Mouse (Mus musculus) cerebellum, adult 11 months (tissue): Measurements from ENCODE around the gene Vmn2r71.

ENCODE experiments used
- DNase-seq: peaks from one replicate; pipeline ENCODE4 v3.0.0; 2022

The Vmn2r71 gene

DNA sequence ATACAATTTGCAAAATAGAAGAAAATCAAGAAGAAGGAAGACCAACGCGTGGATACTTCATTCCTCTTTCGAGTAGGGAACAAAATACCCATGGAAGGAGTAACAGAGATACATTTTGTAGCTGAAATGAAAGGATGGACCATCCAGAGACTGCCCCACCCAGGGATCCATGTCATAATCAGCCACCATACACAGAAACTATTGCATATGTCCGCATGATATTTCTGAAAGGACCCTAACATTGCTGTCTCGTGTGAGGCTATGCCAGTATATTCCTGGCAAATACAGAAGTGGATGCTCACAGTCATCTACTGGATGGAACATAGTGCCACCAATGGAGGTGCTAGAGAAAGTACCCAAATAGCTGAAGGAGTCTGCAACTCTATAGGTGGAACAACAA, at the start of gene Vmn2r71:
Gene Vmn2r71, plus strand, starts transcription at position 301 of the 400 bp plus-strand sequence.
- no peak for DNase-seq

DNA sequence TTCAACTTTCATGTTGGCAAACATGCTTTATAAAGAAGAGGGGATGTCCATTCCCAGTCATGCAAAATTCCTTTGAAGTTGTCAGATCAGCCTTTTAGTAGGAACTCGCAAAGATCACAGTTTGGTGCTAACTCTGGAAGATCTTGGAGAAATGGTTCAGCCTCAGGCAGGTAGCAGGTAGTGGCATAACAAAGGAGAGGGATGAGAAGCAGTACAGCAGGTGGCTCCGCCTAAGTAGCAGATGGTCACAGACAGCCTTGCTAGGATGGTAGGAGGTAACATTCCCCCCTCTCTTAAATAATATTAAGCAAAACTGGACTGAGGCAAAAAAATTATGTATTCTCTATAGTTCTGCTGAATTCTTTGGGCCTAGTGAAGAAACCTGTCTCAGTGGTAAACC, 20.8 kb upstream of the Vmn2r71 start:
- no peak for DNase-seq

DNA sequence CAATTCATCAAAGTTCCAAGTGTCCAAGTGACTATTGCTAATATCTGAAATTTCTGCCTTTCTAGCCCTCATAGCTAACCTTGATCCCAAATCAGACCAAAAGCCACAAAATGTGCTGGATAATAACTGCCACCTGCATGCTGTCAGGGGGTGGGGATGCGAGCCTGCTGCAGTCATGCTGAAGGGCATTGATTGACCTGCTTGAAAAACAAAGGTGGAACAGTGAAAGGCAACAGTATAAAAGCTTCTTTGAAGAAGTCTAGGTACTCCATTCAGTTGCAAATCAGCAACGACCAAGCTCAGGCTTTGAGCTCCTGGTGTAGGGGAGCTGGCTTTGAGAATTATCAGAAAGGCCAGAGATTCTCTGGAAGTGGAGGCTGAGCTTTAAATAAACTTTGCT, 19.8 kb upstream of the Vmn2r71 start:
- no peak for DNase-seq

DNA sequence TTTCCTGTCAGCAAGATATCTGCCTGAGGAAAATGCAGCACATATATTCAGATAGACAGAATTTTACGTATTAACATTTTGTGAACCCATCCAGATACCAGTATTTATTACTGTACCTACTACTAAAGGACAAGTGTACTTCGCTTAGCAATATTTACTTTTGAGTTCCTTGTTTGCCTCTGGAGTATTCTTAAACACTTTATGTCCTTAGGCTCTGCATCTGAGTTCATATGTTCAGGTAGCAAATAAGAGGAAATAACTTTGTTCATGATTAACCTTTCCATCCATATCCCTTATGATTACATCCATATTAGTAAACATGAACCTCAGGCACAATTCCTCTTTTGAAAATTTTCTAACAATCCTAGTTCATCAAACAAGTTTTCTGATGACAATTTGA, 6.2 kb downstream of the Vmn2r71 start, which contains the start of gene Vmn2r70:
Gene Vmn2r70, minus strand, starts transcription at position 101 of the 400 bp plus-strand sequence.
- no peak for DNase-seq
